Mouse (Mus musculus): ENCODE measurements around the gene Tbk1. TPM values are rescaled to one million over a fixed set of nuclear protein-coding genes. Genes with fewer than 3 reads are reported as not detected.
A peak's percentile ranks its signal among the peaks of the same experiment; 100 is the strongest.

Gene Tbk1
- total and polyA plus RNA-seq, 3 experiments = 29.5 to 46.0 (median 44.0) TPM

- H3K79me2 ChIP-seq (replicated peaks; ENCODE audit: control insufficient read depth, extremely low read depth, insufficient read depth, poor library complexity, severe bottlenecking) = no peaks in the 10 kb centered on the region
- peak overlapping the region; percentile 52; the same call in 1 of the 2 replicates for H3K4me2 ChIP-seq (ENCODE audit: insufficient read depth, low read depth, poor library complexity, severe bottlenecking)
- no peak overlapping the region for H3K27ac ChIP-seq (ENCODE audit: insufficient read depth, low read depth)
- dilution Hi-C loops (cut with MboI; ENCODE audit: extremely low pct_ligation_motif_present, extremely low pct_unique_long_range_greater_than_20kb, low sequenced_read_pairs) (no loop called here), in situ Hi-C loops (cut with MboI; ENCODE audit: low pct_ligation_motif_present, low pct_unique_long_range_greater_than_20kb, low sequenced_read_pairs) (no loop called here)
- peak overlapping the region; percentile 12; the same call in 1 of the 2 replicates for H3K9ac ChIP-seq (ENCODE audit: insufficient read depth, low read depth)
- peak; percentile 87 for DNase-seq (ENCODE audit: extremely low read depth)
- peaks cover 3 to 33% of the 10 kb centered on the region in 2 experiments for H3K4me1 ChIP-seq (ENCODE audit: control insufficient read depth in 1 of 2, insufficient read depth in 2 of 2)
- H3K36me3 ChIP-seq (replicated peaks in 1 of 2; ENCODE audit: control insufficient read depth in 1 of 2, insufficient read depth in 1 of 2, low read length in 1 of 2) = no peaks in the 10 kb centered on the region
- H3K27me3 ChIP-seq (replicated peaks) = no peaks in the 10 kb centered on the region
- H3K4me3 ChIP-seq (replicated peaks in 1 of 3; ENCODE audit: low read depth in 2 of 3, low read length in 2 of 3, poor library complexity in 1 of 3) = no peak overlapping the region
- TF ChIP-seq CTCF (conservative IDR thresholded peaks at IDR 0.05 in 1 of 2, IDR thresholded peaks at IDR 0.05 in 1 of 2; ENCODE audit: low read depth in 2 of 2, low read length in 2 of 2) (no peak), BHLHE40 (IDR thresholded peaks at IDR 0.05; ENCODE audit: low read depth, low read length) (no peak), POLR2A (IDR thresholded peaks at IDR 0.05; ENCODE audit: low read depth, low read length) (peak; percentile 30; the same call in 1 of the 2 replicates), NRF1 (IDR thresholded peaks at IDR 0.05; ENCODE audit: low read depth, low read length) (no peak), MAFK (IDR thresholded peaks at IDR 0.05; ENCODE audit: insufficient replicate concordance, low read length) (no peak), TBP (conservative IDR thresholded peaks at IDR 0.05; ENCODE audit: low read depth, low read length) (peak; percentile 88; the same call in 1 of the 2 replicates), TCF12 (IDR thresholded peaks at IDR 0.05; ENCODE audit: low read depth, low read length) (peak; percentile 94), ZMIZ1 (IDR thresholded peaks at IDR 0.05; ENCODE audit: low read depth, low read length) (no peak), PAX5 (IDR thresholded peaks at IDR 0.05; ENCODE audit: low read length) (no peak), GABPA (IDR thresholded peaks at IDR 0.05; ENCODE audit: insufficient replicate concordance, low read depth, low read length) (no peak), ZNF384 (IDR thresholded peaks at IDR 0.05; ENCODE audit: low read depth, low read length) (no peak; the same call in 1 of the 2 replicates), IRF4 (IDR thresholded peaks at IDR 0.05; ENCODE audit: low read depth, low read length) (no peak), UBTF (IDR thresholded peaks at IDR 0.05; ENCODE audit: low read depth, low read length) (no peak), CHD1 (IDR thresholded peaks at IDR 0.05; ENCODE audit: low read depth, low read length) (no peak)
- no peaks in the 10 kb centered on the region for H3K9me3 ChIP-seq (replicated peaks; ENCODE audit: low read length)
These were observed 85.4 kb downstream of the Tbk1 start for GRCm38 (mm10) chr10:121501160-121501559.

DNA sequence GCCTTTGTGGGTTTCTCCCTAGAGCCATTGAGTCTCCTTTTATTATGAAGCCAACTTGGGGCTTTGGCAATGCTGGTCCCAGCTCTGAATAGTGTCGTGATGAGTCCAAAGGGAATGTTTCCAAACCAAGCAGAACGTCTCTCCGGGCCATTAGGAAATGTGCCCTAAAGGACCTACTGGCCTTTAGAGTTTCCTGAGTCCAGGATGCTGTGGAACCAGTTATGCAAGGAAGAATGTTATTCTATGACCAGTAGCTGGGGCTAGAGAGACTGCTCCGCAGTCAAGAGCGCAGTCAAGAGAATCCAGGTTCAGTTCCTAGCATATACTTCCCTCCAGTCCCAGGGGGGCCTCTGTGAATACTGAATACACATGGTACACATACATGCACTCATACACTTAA lies 86.6 kb downstream of the Tbk1 start:
- H3K27me3 ChIP-seq (replicated peaks) = no peaks in the 10 kb centered on the region
- no peak overlapping the region for H3K27ac ChIP-seq (ENCODE audit: insufficient read depth, low read depth)
- peak in 1 of 2 experiments; percentile 40; a peak in 2 of 4 replicates for TF ChIP-seq CTCF (conservative IDR thresholded peaks at IDR 0.05 in 1 of 2, IDR thresholded peaks at IDR 0.05 in 1 of 2; ENCODE audit: low read depth in 2 of 2, low read length in 2 of 2)
- no peak for TF ChIP-seq PAX5 (IDR thresholded peaks at IDR 0.05; ENCODE audit: low read length)
- in situ Hi-C loops (cut with MboI; ENCODE audit: low pct_ligation_motif_present, low pct_unique_long_range_greater_than_20kb, low sequenced_read_pairs) = no loop called here
- DNase-seq (ENCODE audit: extremely low read depth) = no peak
- no peak overlapping the region for H3K9ac ChIP-seq (ENCODE audit: insufficient read depth, low read depth)
- dilution Hi-C loops (cut with MboI; ENCODE audit: extremely low pct_ligation_motif_present, extremely low pct_unique_long_range_greater_than_20kb, low sequenced_read_pairs) = no loop called here
- no peaks in the 10 kb centered on the region for H3K9me3 ChIP-seq (replicated peaks; ENCODE audit: low read length)
- H3K4me2 ChIP-seq (ENCODE audit: insufficient read depth, low read depth, poor library complexity, severe bottlenecking) = no peak overlapping the region
- no peak overlapping the region for H3K4me3 ChIP-seq (replicated peaks in 1 of 3; ENCODE audit: low read depth in 2 of 3, low read length in 2 of 3, poor library complexity in 1 of 3)
- no peaks in the 10 kb centered on the region for H3K36me3 ChIP-seq (replicated peaks in 1 of 2; ENCODE audit: control insufficient read depth in 1 of 2, insufficient read depth in 1 of 2, low read length in 1 of 2)
- H3K4me1 ChIP-seq (ENCODE audit: control insufficient read depth in 1 of 2, insufficient read depth in 2 of 2) = peaks cover 3 to 28% of the 10 kb centered on the region in 2 experiments
- H3K79me2 ChIP-seq (replicated peaks; ENCODE audit: control insufficient read depth, extremely low read depth, insufficient read depth, poor library complexity, severe bottlenecking) = no peaks in the 10 kb centered on the region

DNA sequence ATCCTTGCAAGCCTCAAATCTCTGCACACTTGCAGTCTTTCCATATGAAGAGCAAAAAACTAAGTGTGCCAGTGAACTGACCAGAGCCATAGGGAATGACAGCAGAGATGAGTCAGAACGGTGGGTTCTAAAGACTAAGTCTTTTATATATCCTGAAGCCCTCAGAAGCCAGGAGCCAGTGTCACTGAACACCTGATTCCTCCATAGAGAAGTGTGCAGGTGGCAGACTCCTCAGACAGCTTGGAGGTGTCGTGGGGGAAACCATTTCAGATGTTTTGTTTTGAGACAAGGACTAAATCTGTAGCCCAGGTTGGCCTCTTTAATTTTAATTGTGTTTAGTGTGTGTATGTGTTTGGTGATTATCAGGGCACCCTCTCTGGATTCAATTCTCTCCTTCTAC lies 87.5 kb downstream of the Tbk1 start:
- in situ Hi-C loops (cut with MboI; ENCODE audit: low pct_ligation_motif_present, low pct_unique_long_range_greater_than_20kb, low sequenced_read_pairs) = no loop called here
- H3K27ac ChIP-seq (ENCODE audit: insufficient read depth, low read depth) = no peak overlapping the region

More for the DNA sequence above, 87.5 kb downstream of the Tbk1 start:
- H3K9ac ChIP-seq (ENCODE audit: insufficient read depth, low read depth) = no peak overlapping the region
- H3K9me3 ChIP-seq (replicated peaks; ENCODE audit: low read length) = no peaks in the 10 kb centered on the region
- no peak overlapping the region for H3K4me2 ChIP-seq (ENCODE audit: insufficient read depth, low read depth, poor library complexity, severe bottlenecking)
- no peaks in the 10 kb centered on the region for H3K36me3 ChIP-seq (replicated peaks in 1 of 2; ENCODE audit: control insufficient read depth in 1 of 2, insufficient read depth in 1 of 2, low read length in 1 of 2)
- H3K4me3 ChIP-seq (replicated peaks in 1 of 3; ENCODE audit: low read depth in 2 of 3, low read length in 2 of 3, poor library complexity in 1 of 3) = no peak overlapping the region
- no peaks in the 10 kb centered on the region for H3K79me2 ChIP-seq (replicated peaks; ENCODE audit: control insufficient read depth, extremely low read depth, insufficient read depth, poor library complexity, severe bottlenecking)
- H3K27me3 ChIP-seq (replicated peaks) = no peaks in the 10 kb centered on the region
- peaks cover 3 to 28% of the 10 kb centered on the region in 2 experiments for H3K4me1 ChIP-seq (ENCODE audit: control insufficient read depth in 1 of 2, insufficient read depth in 2 of 2)
- DNase-seq (ENCODE audit: extremely low read depth) = no peak
- dilution Hi-C loops (cut with MboI; ENCODE audit: extremely low pct_ligation_motif_present, extremely low pct_unique_long_range_greater_than_20kb, low sequenced_read_pairs) = no loop called here
- no peak for TF ChIP-seq MEF2A (IDR thresholded peaks at IDR 0.05; ENCODE audit: borderline replicate concordance, low read depth, low read length)
- TF ChIP-seq MAFK (IDR thresholded peaks at IDR 0.05; ENCODE audit: insufficient replicate concordance, low read length) = no peak
- no peak for TF ChIP-seq IRF4 (IDR thresholded peaks at IDR 0.05; ENCODE audit: low read depth, low read length)
- no peak for TF ChIP-seq UBTF (IDR thresholded peaks at IDR 0.05; ENCODE audit: low read depth, low read length)
- no peak for TF ChIP-seq HCFC1 (IDR thresholded peaks at IDR 0.05; ENCODE audit: low read depth, low read length)
- no peak for TF ChIP-seq GABPA (IDR thresholded peaks at IDR 0.05; ENCODE audit: insufficient replicate concordance, low read depth, low read length)
- TF ChIP-seq KAT2A (IDR thresholded peaks at IDR 0.05; ENCODE audit: insufficient replicate concordance, low read length) = no peak
- no peak for TF ChIP-seq MYC (IDR thresholded peaks at IDR 0.05; ENCODE audit: low read depth, low read length)
- TF ChIP-seq TBP (conservative IDR thresholded peaks at IDR 0.05; ENCODE audit: low read depth, low read length) = no peak
- TF ChIP-seq POLR2AphosphoS2 (IDR thresholded peaks at IDR 0.05; ENCODE audit: low read depth, low read length) = no peak
- no peak for TF ChIP-seq MAZ (IDR thresholded peaks at IDR 0.05; ENCODE audit: low read depth, low read length)
- no peak for TF ChIP-seq SMC3 (IDR thresholded peaks at IDR 0.05; ENCODE audit: low read depth, low read length)

Data from CH12.LX (cell line).